Mouse (Mus musculus) erythroblast, embryonic 14.5 days (primary cell): Measurements from ENCODE around the gene Hebp1.

Experiments
- GATA1 ChIP-seq: IDR thresholded peaks from 2 replicates; pipeline ENCODE4 v1.6.1; 2012; ENCODE audit warnings: low read length, inconsistent platforms, mixed read lengths
- TAL1 ChIP-seq: IDR thresholded peaks from 3 replicates; pipeline ENCODE4 v1.6.1; 2012; ENCODE audit warnings: low read length, inconsistent platforms, mixed read lengths

DNA sequence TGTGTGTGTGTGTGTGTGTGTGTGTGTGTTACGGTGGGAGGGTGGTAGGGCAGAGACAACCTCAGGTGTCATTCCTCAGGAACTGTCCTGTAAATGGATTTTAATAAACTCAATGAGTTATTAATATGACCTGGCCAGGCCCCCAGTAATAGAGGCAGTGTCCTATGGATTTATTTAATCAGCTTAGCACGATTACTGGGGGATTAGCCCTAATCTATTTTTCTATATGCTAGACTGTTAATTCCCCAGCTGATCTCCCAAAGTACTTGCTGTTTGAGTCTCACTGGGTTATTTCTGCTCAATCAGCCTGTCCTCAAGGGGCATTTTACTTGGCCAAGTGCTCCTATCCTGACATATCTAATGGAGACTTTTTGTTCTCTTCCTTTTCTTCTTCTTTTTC is 14.8 kb upstream of the Hebp1 start:
- no peak for TF ChIP-seq GATA1
- TF ChIP-seq TAL1 = no peak
